Mouse (Mus musculus): ENCODE data around the gene Gm17349. TPM values are rescaled to one million over a fixed set of nuclear protein-coding genes. Genes with fewer than 3 reads are reported as not detected.
"Not testable (repeated sequence)": the region's sequence is repeated elsewhere in the genome, so short reads cannot be mapped to it uniquely, and the experiment has no call there.

Gene Gm17349
- polyA plus RNA-seq, 3 experiments from 2014 or later = not detected

DNA sequence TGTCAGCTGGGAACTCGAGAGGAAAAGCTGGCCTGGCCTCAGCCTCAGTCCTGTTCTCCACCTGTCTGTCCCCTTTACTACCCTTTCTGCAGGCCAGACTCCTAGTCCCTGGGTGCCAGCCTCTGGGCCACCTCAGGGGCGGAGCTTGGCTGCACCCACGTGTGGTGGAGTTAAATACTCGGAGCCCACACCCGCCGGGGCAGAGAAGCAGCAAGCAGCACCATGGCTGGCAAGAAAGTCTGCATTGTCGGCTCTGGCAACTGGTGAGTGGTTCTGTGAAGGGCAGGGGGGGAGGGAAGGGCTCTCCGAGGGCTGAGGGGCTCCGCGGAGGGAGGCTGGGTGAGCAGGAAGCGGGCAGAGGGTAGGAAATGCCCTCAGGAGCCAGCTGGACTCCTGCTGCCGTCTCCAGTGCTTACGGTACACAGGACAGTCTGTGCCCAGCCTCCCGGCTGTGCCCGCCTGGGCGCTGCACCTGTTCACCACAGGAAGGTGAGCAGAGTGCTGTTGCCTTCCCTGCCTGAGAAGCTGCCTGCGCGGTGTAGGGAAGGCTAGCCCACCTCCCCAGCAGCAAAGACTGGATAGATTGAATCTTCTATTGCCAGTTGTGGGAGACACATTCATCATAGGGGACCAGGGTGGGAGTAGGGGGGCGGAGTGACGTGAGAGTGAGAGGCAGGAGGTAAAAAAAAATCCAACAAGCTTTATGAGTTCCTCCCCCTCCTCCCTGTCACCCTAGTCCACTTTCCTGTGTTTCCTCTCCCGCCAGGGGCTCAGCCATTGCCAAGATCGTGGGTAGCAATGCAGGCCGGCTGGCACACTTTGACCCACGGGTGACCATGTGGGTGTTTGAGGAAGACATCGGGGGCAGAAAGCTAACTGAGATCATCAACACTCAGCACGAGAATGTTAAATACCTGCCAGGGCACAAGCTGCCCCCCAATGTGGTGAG is 12.4 kb upstream of the Gm17349 start, which contains the start of gene Gpd1:
TSS of gene Gpd1 (plus strand) at position 130 of the 949 bp plus-strand sequence.
- ATAC-seq = no peak

DNA sequence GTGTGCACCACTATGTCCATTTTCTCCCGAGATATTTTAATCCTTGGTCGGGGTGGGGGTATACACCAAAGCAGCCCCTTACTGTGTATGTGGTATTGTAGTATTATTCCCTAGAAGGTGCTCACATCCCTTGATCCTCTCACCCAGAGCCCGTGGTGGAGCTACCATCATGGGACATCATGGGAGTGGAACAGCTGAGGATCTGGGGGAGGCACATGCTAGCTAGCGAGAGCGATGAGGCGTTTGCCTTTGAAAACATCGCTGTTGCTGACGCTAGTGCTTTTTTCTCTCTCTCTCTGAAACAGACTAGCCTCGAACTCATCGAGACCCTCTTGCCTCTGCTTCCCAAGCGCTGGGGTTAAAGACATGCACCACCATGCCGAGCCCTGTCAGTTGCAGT is 11.5 kb upstream of the Gm17349 start:
- no peak for ATAC-seq

DNA sequence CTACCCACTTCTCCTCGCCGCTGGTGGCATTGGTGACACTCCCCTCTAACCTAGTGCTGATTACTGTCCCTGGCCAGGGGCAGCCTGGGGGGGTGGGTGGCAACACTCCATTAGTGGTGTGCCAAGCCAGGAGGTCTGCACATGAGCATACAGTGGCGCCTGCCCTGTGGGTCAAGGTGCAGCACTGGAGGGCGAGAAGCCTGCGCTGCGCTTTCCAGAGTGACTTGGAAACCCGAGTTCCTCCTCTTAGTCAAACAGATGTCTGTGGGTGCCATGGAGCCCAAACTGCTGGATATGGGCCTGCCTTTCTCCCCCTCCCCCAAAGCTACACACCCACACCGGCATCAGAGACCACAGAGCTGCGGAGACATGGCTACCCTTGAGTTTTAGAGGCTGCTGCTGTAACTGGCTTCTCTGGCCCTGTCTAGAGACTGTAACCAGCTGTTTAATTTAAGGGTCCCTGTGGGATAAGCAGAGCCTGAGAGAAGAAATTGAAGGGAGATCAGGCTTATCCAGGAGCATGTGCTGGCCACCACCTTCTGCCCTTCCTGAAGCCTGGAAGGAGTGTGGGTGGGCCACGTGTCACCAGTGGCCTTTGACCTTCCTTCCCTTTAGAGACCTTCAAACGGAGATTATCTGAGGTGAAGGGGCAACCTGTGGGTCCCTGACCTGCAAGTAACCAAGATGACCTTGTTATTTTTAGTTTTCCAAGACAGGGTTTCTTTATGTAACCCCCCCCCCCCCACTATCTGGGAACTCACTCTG is 10.9 kb upstream of the Gm17349 start:
- no peak for ATAC-seq

DNA sequence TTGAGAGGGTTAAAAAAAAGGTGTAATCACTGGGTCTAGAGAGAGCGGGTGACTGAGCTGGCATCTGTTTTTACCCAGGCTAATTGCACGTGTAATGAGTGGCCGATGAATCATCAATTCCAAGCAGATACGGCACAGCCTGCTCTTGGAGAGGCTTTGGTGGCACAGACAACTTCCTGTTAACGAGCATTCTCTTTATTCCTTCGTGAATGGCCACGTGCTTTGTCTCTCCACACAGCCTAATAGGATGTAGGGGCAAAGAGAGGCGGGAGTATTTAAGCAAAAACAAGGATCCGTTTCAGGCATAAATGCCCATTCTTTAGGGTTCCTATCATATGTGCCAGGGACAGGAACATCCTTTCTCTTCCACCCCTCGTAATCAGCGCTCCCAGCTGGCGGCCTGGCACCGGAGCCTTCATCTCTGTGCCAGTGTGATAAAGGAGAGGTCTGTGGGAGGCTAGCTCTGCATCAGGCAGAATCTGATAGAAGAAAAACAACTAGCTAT is 10.1 kb upstream of the Gm17349 start:
- ATAC-seq = no peak

DNA sequence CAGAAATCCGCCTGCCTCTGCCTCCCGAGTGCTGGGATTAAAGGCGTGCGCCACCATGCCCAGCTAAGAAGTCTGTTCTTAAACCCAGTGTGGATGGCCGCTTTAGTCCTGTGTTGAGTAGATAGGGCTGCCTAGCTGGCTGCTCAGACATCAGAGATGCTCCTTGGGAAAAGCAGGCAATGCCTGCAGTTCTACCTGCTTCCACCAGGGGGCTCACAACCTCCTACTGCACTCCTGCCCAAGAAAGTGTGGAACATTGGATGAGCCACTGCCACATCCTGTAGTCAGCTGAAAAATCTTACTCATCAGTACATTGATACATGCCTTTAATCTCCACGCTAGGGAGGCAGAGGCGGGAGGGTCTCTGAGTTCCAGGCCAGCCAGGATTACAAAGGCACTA is 9.6 kb upstream of the Gm17349 start:
- peak; percentile 82 for ATAC-seq

DNA sequence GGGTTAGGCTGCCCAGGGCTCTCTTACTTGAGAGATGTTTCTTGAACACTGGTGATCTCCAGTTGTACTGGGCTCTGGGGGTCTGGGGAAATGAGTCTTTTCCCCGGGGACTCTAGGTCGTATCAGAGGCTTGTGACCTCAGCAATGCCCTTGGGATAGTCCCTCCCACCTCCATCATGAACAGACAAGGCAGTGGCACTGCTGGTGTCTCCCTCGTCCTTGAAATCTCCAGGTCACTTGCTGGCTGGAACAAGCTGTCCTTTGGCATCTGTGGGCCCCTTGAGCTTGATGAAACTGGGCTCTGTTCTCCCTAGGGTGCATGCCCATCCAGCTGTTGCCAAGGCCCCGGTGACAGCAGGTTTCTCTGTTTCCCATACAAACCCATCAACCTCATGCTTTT is 8.9 kb upstream of the Gm17349 start:
- no peak for ATAC-seq

DNA sequence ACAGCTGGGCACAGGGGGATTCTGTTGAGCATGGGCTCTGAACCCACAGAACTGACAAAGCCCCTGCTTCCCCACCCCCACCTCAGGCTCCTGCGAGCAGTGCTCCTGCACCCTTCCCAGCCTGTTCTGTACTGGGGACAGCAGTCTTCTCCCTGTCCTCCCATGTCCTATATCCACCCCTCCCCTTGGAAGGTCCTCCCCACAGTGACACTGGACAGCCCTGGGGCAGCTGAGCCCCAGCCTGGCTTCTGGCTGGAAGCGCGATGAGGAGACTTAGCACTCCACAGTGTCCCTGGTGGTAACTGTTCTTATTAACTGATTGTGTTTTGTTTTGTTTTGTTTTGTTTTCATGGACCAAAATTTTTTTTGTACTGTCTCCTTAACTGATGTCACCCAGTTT is 8.3 kb upstream of the Gm17349 start:
- no peak for ATAC-seq

DNA sequence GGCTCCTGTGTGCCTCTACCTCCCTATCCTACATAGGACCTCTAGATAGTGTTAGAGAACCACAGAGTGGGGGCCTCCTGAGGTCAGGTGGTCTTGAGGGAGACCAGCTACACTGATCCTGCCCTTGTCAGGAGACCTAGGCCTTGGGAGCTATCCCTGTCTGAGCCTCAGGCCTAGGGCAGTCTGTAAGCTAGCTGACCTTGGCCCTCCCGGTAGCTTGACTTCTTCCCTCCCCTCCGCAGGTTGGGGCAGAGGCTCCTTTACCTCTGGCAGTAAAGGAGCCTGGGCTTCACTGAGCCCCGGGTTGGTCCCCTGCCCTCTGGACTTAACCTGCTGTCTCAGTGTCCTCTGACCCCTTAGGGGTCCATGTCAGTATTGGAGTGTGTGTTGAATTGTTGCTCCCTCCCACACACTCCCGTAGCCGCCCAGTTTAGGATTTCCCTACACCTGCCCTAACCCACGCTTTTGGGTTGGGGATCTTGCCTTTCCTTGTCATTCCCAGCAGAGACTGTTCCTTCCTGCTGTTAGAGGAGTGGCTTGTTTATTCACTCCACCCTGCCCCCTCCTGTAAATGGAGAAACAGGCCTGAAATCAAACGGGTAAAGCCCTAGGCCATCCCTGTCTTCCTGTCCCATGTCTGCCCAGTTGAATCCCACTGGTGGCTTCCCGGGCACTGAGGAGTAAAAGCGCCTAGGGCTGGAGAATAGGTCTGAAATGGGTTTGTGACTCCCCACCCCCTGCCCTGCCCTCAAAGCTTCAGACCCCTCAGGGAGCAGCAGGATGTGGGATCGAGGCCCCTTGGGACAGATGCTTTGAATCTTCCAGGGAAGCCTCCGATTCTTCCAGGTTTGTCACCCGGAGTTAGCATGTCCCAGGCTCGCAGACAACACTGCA is 7.6 kb upstream of the Gm17349 start:
- ATAC-seq = no peak

DNA sequence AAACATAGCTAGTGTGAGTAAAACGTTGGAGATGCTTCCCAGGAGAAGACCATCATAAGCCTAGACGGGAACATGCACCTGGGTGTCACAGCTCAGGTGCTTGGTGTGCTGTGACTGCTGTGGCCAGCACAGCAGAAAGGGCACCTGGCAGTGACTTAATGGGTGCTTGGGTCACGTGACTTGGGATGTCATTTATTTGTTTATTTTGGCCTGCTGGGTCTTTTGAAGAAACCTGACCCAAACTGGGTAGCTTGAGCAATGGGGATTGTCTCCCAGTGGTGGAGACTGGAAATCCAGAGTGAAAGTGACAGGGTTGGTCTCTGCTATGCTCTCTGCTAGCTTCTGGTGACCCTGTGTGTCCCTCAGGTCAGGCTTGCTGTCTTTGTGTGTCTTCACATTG is 6.2 kb upstream of the Gm17349 start:
- no peak for ATAC-seq

DNA sequence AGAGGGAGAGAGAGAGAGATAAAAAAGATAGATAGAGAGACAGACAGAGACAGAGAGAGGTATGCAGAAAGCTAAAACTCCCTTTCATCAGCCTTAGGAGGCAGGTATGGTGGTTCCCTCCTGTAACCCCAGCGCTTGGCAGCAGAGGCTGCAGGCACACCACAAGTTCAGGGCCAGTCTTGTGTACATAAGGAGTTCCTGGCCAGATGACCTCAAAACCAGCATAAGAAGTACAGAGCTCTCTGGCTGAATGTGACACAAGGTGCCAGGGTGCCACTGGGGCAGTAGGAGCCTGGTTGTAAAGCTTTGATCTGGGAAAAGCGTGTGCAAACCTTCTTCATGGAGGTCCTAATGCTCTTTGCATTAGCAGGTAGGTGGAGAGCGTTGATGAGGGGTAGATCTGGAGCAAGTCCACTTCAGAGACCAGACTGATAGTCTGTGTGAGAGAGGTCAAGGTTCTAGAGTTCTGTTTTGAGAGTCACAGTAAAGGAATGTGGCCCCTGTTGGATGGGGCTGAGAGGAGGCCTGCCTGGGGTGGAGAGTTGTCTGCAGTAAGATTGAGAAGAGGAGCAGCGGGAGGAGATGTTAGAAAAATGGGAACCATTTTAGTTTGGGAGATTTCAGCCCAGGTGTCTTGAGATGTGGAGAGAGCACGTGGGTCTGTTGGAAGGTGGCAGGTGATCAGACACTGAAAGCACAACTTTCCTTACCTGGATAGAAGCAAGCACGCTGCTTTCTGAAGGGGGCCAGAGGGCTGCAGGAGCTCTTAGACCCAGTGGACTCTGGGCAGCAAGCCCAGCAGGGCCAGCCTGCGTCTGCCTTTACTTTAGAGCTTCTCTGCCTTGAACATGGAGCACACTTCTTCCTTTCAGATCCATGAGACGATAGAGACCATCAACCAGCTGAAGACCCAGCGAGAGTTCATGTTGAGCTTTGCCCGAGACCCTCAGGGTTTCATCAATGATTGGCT is 5.2 kb upstream of the Gm17349 start:
- no peak for ATAC-seq

DNA sequence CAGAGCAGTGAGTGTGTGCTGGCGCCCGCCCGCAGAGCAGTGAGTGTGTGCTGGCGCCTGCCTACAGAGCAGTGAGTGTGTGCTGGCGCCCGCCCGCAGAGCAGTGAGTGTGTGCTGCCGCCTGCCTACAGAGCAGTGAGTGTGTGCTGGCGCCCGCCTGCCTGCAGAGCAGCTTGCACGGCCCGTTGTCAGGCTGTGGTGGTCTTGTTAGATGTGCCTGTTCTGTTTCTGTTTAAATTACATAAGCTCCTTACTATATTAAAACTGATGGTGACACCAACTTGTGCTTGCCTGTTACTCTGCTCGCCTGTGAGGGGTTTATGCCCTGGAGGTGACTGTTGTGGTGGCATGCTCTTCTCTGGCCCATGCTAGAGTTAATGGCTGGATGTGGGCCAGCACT is 2.9 kb upstream of the Gm17349 start:
- ATAC-seq = no peak

DNA sequence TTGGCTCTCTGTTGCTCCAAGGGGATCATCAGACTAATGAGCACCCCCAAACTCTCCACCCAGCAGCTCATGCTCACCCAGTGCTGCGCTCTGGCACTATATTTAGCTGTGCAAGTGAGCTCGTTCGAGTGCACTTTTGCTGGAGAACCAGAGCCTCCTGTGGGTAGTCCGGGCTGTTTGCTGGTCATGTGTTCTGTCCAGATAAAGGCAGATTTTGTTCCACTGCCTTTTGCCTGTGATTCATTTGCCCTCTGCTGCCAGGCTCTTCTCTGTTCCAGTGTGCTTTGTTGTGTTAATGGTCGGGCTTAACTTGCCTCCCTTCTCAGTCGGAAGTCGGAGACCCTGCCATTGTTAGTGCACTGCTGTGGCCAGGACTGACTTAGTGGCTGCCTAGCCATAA is 409 bp downstream of the Gm17349 start:
- no peak for ATAC-seq

DNA sequence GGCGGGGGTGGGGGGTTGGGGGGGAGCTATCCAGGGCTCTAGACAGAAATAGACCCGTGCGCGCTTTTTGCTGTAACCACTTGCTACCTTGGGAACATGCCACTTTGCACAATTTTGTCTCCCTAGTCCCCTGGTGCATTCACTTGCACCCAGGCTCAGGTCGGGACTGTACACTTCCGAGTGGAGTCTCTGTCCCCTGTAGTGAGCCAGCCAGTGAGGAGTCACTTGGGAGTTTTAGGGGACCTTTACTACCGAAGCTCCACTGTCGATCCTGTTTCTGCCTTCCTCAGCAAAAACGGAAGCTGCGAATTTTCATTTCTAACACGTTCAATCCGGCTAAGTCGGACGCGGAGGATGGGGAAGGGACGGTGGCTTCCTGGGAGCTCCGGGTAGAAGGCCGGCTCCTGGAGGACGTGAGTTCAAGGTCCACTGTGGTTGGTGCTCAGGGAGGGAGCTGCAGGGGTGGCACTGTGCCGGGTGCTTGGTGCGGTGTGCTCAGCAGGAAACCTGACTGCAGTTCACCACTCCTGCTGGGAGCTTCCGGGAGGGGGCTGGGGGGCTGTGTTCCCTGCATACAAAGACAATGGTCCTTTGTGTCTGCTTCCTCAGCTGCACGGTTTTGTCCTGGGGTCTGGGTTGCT is 1.1 kb downstream of the Gm17349 start:
- ATAC-seq = no peak

DNA sequence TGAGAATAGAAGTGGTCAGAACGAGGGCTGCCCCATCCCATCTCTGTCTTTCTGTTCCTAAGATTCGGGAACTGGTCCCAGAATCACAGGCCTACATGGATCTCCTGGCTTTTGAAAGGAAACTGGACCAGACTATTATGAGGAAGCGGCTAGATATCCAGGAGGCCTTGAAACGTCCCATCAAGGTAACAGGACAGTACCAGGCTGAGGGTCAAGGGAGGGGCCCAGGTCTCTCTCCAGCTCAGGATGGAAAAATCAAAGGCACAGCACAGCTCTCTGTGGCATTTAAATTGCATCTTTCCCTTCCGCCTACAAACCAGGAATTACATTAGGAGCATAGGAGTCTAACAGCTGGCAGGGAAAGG is 1.6 kb downstream of the Gm17349 start:
- no peak for ATAC-seq

DNA sequence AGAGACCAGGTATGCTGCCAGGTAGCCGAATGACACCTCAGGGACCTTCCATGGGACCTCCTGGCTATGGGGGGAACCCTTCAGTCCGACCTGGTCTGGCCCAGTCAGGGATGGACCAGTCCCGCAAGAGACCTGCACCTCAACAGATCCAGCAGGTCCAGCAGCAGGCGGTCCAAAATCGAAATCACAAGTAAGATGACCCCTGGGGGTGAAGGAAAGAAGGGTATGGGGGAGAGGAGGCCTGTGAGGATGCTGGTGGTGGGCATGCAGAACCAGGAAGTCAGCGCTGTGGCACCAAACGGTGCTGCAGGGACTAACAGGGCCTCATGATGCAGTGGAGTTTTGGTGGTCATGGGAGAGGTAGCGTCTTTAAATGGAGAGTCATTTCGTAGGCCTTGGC is 2.2 kb downstream of the Gm17349 start:
- ATAC-seq = no peak

DNA sequence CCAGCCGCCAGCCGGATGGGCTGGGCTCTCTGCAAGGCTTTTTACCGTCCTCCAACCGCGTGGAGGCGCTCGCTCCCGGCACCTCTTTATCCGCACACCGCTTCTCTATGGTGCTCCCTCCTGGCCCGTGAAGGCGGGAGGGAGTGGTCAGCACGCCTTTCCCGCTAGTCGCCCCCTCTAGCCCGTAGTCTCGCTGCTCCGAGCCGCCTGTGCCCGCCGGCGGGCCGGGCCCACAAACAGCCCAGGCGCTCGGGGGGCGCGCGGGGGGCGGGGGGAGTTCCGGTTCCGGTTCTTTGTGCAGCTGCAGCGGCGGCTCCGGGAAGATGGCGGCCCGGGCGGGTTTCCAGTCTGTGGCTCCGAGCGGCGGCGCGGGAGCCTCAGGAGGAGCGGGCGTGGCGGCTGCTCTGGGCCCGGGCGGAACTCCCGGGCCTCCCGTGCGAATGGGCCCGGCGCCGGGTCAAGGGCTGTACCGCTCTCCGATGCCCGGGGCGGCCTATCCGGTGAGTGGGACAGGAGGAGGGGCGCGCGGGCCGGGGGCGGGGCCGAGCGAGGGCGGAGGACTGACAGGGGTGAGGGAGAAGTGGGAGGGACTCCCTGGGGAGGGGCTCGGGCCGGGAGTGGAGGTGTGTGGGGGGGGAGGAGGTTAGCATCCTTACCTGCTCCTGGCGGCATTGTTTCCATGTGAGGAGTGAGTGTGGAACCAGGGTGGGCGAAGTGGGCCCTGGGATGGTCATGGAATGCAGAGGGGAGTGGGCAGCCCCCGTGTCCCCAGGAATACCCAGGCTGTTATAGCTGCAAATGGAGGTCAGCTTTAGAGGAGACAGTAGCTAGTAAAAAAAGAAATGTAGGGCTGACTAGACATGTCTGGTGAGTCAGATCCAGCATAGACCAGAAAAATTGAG is 3.0 kb downstream of the Gm17349 start, which contains the start of gene Smarcd1:
TSS of gene Smarcd1 (plus strand) at position 131 of the 902 bp plus-strand sequence.
- peak; percentile 85 for ATAC-seq

DNA sequence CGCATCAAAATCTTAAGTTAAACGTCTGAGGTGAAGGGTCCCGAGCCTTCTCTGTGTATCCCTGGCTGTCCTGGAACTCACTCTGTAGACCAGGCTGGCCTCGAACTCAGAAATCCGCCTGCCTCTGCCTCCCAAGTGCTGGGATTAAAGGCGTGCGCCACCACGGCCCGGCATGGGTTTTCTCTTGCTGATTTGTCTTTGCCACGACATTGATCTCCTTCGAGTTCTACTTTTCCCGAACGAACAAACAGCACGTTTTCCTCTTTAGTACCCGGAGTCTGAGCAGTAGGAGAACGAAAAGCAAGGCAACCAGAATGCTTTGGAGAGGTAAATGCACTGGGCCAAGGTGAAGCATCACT is 3.7 kb downstream of the Gm17349 start:
- not testable (repeated sequence) for ATAC-seq

DNA sequence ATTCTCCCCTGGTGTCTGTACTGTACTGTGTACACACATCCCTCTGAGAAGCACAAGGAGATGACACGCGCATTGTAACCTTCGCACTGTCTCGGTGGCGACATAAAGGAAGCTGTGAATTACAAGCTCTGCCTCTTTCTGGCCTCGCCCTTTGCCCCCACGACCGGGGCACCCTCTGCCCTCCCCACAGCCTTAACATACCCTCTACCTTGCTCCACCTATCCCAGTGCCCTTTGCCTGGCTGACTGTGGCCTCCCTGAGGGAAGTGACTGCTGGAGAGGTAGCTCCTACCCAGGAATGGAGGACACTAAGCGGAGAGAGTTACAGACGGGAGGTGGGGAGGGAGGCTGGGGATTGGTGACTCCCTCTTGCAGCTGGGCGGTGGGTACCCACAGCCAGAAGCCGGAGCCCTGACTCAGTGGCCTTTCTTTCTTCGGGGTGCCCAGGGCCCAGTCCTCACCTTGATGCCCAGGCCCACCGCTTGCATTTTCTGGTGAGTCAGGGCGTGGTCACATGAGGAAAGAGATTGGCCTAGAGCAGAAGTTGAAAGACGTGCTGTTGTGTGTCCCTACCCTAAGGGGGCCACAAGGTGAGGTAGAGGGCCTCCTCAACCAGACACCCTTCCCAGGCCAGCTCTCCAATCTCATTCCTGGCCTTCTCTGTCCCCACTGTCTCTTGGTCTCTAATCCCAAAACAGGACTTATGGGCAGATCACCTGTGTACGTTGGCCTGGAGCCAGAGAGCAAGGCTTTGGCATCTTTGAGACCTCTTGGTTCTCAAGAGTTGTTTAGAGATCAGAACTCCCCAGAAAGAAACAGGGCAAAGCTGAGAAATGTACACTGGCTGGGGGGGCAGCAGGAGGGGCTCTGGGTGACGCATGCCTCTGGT is 4.8 kb downstream of the Gm17349 start:
- ATAC-seq = no peak

DNA sequence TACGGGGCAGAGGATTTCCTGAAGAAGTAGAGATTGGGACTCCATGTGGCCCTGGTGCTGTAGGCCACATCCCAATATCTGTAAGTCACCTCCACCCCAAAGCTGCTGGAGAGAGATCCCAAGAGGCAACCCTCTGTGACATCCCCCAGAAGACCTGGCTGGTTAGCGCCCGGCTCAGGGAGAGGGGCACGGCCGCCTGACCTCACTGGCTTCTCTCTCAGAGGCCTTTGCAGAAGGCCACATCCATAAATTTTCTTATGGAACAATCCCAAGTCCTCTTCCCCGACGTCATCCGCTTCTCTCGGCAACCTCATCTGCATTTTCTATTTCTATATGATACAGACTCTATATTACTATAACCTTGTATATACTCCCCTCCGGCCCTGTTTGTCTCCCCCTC is 5.6 kb downstream of the Gm17349 start:
- no peak for ATAC-seq
